Mouse (Mus musculus) layer of hippocampus, postnatal 25 days (tissue): Measurements from ENCODE around the gene Adcy9. TPM values are rescaled to one million over a fixed set of nuclear protein-coding genes. Genes with fewer than 3 reads are reported as not detected.

ENCODE experiments used
- DNase-seq, 2 experiments: peaks; one replicate each; pipeline ENCODE4 v3.0.0; 2022; ENCODE audit warnings: mixed read lengths in 2 of 2, low spot score in 1 of 2; ENCODE audit errors: extremely low spot score in 1 of 2
- total RNA-seq, 2 experiments: library from RNA; stranded (reverse); gene quantifications; 2 replicates each; pipeline ENCODE4 v1.2.3; 2021

The Adcy9 gene
- total RNA-seq, 2 experiments from 2014 or later: 92.5 to 98.5 TPM

GRCm38 (mm10) chr16:4333371-4333770 is 86.9 kb downstream of the Adcy9 start:
- no peak for DNase-seq

GRCm38 (mm10) chr16:4327081-4327480 is 93.2 kb downstream of the Adcy9 start:
- no peak for DNase-seq

- DNase-seq: no peak
Observed at GRCm38 (mm10) chr16:4325801-4326200, 94.5 kb downstream of the Adcy9 start.

DNA sequence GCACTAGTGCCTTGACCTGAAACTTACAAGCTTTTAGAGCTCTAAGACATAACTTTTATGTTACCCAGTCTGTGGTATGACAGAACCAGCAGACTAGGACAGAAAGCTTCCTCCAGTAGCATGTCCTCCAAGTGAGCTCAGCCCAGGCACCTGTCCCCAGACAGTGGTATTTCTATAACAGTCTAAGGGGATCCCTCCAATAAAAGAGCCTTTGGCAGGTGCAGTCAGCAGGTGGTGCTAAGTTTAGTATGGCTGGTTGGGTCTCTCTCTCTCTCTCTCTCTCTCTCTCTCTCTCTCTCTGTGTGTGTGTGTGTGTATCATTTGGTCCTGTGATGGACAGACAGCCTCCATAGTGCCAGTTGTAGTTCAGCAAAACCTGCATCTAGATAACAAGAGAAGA is 95.3 kb downstream of the Adcy9 start:
- no peak for DNase-seq

GRCm38 (mm10) chr16:4320856-4321255 is 99.4 kb downstream of the Adcy9 start:
- DNase-seq: no peak

DNA sequence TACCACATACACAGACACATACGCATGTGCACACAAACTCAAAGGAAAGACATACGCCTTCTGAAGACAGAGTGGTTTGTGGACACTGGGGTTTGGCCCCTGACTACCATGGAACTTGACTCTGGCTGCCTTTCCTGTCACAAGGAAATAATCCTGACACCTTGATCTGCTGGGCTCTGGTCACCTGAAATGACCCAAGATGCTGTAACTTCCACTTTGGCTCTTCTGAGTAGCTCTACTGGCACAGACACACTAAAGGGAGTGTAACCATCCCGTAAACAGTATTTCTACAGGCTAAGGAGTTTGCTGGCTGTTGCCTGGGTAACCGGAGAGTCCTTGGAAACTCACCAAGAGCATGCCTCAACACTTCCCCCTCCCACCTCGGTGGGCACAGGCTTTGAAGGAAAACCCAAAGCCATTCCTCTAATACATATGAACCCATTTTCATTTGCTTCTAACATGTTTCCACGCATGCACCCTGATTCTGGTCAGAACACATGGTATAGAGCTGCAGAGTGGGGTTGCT is 102.2 kb downstream of the Adcy9 start:
- no peak for DNase-seq

DNA sequence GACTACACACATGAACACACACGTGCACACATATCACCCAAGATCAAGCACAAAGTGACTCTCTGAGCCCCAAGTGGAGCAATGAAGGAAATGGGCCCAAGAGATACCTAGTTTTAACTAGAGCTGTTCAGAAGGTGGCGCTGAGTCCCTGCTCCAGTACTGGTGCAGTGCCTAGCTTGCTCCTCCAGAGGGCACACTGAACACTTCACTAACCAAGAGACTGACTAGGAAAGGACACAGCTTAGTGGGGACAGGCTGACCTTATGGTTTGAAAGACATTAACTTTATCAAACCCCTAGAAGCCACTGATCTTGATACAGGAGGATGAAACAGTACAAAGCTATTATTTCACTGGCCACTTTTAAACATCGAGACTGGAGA is 104.2 kb downstream of the Adcy9 start:
- peak; percentile 43 to 67 for DNase-seq

- DNase-seq: no peak
Observed at GRCm38 (mm10) chr16:4315352-4316093, 104.8 kb downstream of the Adcy9 start.

- DNase-seq: no peak
Observed at GRCm38 (mm10) chr16:4314891-4315290, 105.4 kb downstream of the Adcy9 start.

DNA sequence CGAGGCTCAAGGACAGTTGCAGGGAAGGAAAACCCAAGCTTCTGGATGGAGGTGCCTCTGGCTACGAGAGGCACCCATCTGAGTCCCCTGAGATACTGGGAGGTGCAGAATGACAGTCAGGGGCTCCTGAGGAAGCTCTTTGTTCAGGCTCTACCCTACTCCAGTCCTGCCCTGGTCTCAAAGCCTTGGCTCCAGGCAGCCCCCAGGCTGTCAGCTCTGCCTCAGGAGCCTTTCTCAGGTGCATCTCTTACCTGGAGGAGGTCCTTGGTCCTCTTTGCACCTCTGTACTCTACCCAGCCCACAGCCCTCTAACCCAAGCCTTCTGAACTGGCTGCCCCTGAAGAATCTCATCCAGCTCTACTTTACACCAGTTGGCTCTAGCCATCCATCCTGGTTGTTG is 108.3 kb downstream of the Adcy9 start:
- DNase-seq: no peak

- no peak for DNase-seq
Observed at GRCm38 (mm10) chr16:4311608-4312007, 108.7 kb downstream of the Adcy9 start.

GRCm38 (mm10) chr16:4307795-4308194 is 112.5 kb downstream of the Adcy9 start:
- no peak for DNase-seq

DNA sequence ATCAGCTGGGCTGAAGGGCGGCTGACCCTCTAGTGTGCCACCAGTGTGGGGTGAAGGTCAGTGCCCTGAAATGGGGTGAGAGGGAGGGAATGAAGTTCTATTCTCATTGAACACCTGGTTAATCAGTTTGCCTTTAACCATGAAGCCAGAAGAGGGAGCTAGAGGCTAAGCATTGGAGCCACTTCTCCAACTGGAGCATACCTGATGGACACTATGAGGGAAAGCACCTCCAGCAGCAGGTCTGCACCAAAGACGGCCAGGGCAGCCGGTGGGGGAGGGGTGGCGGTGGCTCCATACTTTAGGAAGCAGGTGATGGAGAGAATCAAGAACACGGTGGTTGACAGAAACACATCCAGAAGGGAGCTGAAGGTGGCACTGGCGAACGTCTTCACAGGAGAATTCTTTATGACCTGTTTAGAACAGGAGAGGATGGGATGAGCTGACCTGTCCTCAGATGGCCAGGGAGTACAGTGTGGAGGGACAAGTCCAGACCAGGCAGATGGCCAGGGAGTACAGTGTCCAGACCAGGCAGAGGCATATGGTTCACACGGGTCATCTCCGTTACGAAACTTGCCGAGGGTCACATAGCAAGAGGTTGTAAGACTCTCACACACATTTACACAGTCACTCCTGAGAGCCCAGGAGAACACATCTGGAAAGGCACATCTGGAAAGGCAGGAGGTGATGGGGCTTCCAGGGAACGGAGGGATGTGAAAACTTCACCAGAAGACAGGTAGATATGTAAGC is 115.9 kb downstream of the Adcy9 start:
- no peak for DNase-seq

- no peak for DNase-seq
Observed at GRCm38 (mm10) chr16:4303554-4303953, 116.7 kb downstream of the Adcy9 start.

DNA sequence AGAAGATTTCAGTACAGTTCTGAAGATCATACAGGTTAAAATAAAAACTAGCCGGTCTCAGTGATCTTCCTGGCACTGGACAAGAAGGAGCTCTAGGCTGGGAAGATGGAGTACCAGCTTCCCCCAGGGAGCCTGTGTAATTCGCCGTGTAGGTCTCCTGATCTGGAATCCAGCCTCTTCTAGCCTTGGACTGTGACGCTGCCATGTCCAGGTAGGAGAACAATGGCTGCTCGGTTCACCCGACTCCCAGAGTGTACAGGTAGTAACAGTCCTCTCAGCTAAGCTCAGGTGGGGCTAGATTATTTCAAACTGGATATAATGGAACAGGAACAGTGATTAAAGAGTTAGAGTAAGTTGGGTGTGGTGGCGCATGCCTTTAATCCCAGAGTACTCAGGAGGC is 120.0 kb downstream of the Adcy9 start:
- DNase-seq: no peak

GRCm38 (mm10) chr16:4293259-4293658 is 127.0 kb downstream of the Adcy9 start:
- no peak for DNase-seq

DNA sequence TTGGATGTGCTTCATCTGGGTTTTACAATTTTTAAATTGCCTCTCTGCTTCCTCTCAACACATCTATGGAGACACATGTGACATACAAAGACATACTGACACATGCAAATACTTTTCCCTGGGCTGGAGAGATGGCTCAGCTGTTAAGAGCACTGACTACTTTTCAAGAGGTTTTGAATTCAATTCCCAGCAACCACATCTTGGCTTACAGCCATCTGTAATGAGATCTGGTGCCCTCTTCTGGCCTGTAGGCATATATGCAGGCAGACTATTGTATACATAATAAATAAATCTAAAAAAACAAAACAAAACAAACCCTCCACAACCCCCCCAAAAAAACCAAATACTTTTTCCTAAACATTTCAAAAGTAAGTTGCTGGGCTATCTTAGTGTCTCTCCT is 130.8 kb downstream of the Adcy9 start:
- no peak for DNase-seq

DNA sequence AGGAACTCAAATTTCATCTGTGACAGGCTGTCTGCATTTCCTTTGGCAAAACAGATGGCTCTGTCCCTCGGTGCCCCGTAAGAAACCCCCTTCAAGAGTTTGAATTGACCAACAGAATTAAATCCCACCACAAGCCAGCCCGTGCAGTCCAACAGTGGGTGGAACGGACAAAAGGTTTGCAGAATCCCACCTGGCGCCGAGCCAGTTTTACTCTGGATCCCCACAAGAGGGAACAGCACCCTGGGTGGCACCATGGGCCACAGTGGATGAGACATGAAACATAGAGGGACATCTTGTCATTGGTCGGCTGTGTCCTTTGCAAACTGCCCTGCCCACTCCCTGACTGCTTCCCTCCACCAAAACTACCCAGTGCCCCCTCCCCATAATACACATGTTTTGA is 133.7 kb downstream of the Adcy9 start:
- no peak for DNase-seq

GRCm38 (mm10) chr16:4285257-4285656 is 135.0 kb downstream of the Adcy9 start:
- no peak for DNase-seq

- DNase-seq: no peak
Observed at GRCm38 (mm10) chr16:4283267-4283851, 136.9 kb downstream of the Adcy9 start.

- DNase-seq: no peak
Observed at GRCm38 (mm10) chr16:4281470-4281869, 138.8 kb downstream of the Adcy9 start.
